Mouse (Mus musculus) heart, embryonic 12.5 days (tissue): ENCODE measurements around the gene Ubash3b. TPM values are rescaled to one million over a fixed set of nuclear protein-coding genes. Genes with fewer than 3 reads are reported as not detected.

Experiments
- ATAC-seq: fragments of 200-750 bp; cut with Nextera tagmentation; 2 replicates; pipeline ENCODE4 v1.8.0; 2017; ENCODE audit warnings: moderate TSS enrichment, moderate library complexity; ENCODE audit not compliant: insufficient number of reproducible peaks, low FRiP score
- H3K27ac ChIP-seq: fragments of 300-500 bp; sonication (generic); 2 replicates; pipeline ENCODE4 v1.5.1; 2016; ENCODE audit warnings: mild to moderate bottlenecking, moderate library complexity; ENCODE audit not compliant: poor library complexity, severe bottlenecking
- H3K27me3 ChIP-seq: fragments of 300-500 bp; sonication (generic); replicated peaks from 2 replicates; pipeline ENCODE4 v1.6.1; 2016; ENCODE audit warnings: mild to moderate bottlenecking, moderate library complexity
- H3K36me3 ChIP-seq: fragments of 300-500 bp; sonication (generic); 2 replicates; pipeline ENCODE4 v1.6.1; 2016; ENCODE audit warnings: mild to moderate bottlenecking, moderate library complexity
- H3K4me1 ChIP-seq: fragments of 300-500 bp; sonication (generic); replicated peaks from 2 replicates; pipeline ENCODE4 v1.6.1; 2016; ENCODE audit warnings: mild to moderate bottlenecking
- H3K4me2 ChIP-seq: fragments of 300-500 bp; sonication (generic); 2 replicates; pipeline ENCODE4 v1.6.1; 2016; ENCODE audit warnings: mild to moderate bottlenecking, moderate library complexity
- H3K4me3 ChIP-seq: fragments of 300-500 bp; sonication (generic); 2 replicates; pipeline ENCODE4 v1.5.1; 2016; ENCODE audit warnings: mild to moderate bottlenecking
- H3K9ac ChIP-seq: fragments of 300-500 bp; sonication (generic); 2 replicates; pipeline ENCODE4 v1.6.1; 2016; ENCODE audit warnings: mild to moderate bottlenecking, moderate library complexity
- H3K9me3 ChIP-seq: fragments of 300-500 bp; sonication (generic); replicated peaks from 2 replicates; pipeline ENCODE4 v1.6.1; 2016; ENCODE audit warnings: mild to moderate bottlenecking, moderate library complexity
- WGBS: fragments of 180-500 bp; shearing (Covaris S2); methylation state at CpG from one replicate; pipeline ENCODE4 v1.1.7; 2016; 5-methylcytosine and 5-hydroxymethylcytosine counted together
- polyA plus RNA-seq: library from polyadenylated mRNA; unstranded; fragments of >200 nt; fragmentation: Nextera tagmentation; extraction: Ambion mirVana; gene quantifications from 2 replicates; pipeline ENCODE4 v1.2.1, GENCODE M21; 2016

The Ubash3b gene
- polyA plus RNA-seq, 1 experiment from 2014 or later, result 13.3 TPM

- Histone ChIP-seq H3K27ac (no peak overlapping the region), H3K36me3 (no peaks in the 10 kb centered on the region), H3K4me1 (peaks cover 37% of the 10 kb centered on the region), H3K9ac (no peak overlapping the region), H3K27me3 (no peaks in the 10 kb centered on the region), H3K9me3 (no peaks in the 10 kb centered on the region), H3K4me2 (no peak overlapping the region), H3K4me3 (no peak overlapping the region)
- WGBS, result 64% methylated on average over 4 of the region's 4 CpGs
- ATAC-seq, result no peak
Measured at GRCm38 (mm10) chr9:41134907-41135306, 26.6 kb downstream of the Ubash3b start.

DNA sequence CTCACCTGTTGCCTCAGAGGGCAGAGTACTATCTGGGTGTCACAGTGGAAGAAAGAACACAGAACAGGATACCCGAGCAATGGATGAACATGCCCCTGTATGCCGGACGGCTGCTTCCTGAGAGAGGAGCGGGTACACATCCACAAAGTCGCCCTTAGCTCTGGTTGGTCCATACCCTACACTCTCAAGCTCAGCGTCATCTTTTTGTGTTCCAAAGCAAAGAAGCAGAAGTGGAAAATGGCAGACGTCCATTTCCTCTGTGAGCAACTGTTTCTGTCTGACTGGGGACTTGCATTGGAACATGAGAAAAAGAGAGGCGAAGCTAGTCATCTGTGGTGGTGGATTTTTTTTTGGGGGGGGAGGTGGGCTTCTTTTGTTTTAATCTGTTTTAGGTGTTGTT lies 30.9 kb downstream of the Ubash3b start:
- WGBS, result 79% methylated on average over 8 of the region's 8 CpGs
- ATAC-seq, result no peak
- Histone ChIP-seq H3K27me3 (no peaks in the 10 kb centered on the region), H3K36me3 (no peaks in the 10 kb centered on the region), H3K9ac (no peak overlapping the region), H3K4me1 (peaks cover 12% of the 10 kb centered on the region), H3K9me3 (no peaks in the 10 kb centered on the region), H3K27ac (no peak overlapping the region), H3K4me3 (no peak overlapping the region), H3K4me2 (no peak overlapping the region)

DNA sequence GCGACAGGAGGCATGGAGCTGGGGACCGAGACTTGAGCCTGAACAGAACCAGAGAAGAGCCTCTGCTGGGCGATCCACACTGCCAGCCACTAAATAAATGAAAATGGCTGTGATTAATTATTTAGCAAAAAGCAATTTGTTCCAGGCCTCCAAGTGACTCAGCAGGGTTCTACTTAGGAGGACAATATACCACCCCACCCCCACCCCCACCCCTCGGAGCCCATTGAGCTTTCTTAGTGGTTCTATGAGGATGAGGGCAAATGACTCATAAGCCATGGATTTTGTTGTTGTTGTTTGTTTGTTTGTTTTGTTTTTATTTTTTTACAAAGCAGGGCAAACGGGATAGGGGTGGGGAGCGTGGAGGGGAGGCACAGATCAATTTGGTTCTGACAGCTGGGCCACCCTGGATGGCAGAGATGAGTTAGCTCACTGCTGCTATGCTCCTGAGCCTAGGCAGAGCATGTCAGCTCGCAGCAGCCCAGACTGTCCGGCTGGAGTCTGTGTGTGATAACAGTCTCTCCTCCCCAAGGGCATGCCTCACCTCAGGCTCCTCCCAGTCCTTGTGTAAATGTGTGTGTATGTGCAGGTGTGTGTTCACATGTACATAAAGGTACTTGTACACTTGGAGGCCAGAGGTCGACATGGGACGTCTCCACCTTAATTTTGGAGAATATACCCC lies 31.6 kb downstream of the Ubash3b start:
- ATAC-seq, result 0 out of 2 replicates have a peak, but pooled peaks have one; percentile 51
- Histone ChIP-seq H3K36me3 (no peaks in the 10 kb centered on the region), H3K27me3 (no peaks in the 10 kb centered on the region), H3K4me3 (no peak overlapping the region), H3K9ac (no peak overlapping the region), H3K4me2 (no peak overlapping the region), H3K27ac (no peak overlapping the region), H3K9me3 (no peaks in the 10 kb centered on the region), H3K4me1 (peaks cover 12% of the 10 kb centered on the region)
- WGBS, result 59% methylated on average over 10 of the region's 10 CpGs

DNA sequence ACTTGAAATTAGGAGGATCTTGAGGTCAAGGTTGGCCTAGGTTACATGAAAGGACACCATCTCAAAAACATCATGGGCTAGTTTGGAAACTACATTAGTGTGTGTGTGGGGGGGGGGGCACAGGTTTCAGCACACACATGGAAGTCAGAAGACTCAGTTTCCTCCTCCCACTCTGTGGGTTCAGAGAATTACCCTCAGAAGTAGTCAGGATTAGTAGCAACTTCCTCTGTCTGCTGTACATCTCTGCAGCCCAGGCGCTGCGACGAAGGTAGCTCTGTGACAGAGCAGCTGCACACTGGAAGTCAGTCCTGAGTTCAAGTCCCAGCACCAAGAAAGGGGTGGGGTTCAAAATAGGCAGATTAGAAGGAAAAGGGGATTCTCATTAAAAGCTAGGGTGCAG lies 32.2 kb downstream of the Ubash3b start:
- Histone ChIP-seq H3K4me2 (no peak overlapping the region), H3K9ac (no peak overlapping the region), H3K36me3 (no peaks in the 10 kb centered on the region), H3K9me3 (no peaks in the 10 kb centered on the region), H3K27me3 (no peaks in the 10 kb centered on the region), H3K4me3 (no peak overlapping the region), H3K4me1 (peaks cover 12% of the 10 kb centered on the region), H3K27ac (no peak overlapping the region)
- no peak for ATAC-seq
- WGBS, result 86% methylated on average over 3 of the region's 3 CpGs

DNA sequence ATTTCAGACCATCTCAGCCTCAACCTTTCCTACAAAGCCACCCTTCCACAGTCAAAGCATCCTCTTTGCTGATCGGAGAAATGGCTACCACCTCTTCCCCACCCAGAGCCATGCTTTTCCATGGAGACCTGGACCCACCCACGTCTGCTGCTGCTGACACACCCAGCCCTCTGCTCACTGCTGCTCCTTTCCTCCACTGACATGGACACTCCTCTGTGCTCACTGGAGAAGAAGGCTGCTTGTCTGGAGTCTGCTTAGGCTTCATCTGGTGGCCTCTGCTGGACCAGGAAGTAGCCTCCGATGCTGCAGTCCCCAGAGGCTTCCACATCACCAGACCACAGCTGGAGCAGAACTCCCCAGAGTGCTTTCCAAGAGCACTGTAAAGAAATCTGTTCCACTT lies 34.8 kb downstream of the Ubash3b start:
- 70% methylated on average over 3 of the region's 3 CpGs for WGBS
- no peaks in the 10 kb centered on the region for H3K36me3 ChIP-seq
- no peaks in the 10 kb centered on the region for H3K27me3 ChIP-seq
- H3K4me1 ChIP-seq, result peaks cover 27% of the 10 kb centered on the region
- H3K27ac ChIP-seq, result no peak overlapping the region
- ATAC-seq, result no peak
- H3K9ac ChIP-seq, result no peak overlapping the region
- no peak overlapping the region for H3K4me2 ChIP-seq
- H3K4me3 ChIP-seq, result no peak overlapping the region
- H3K9me3 ChIP-seq, result no peaks in the 10 kb centered on the region

- Histone ChIP-seq H3K4me2 (no peak overlapping the region), H3K4me3 (no peak overlapping the region), H3K27me3 (no peaks in the 10 kb centered on the region), H3K27ac (no peak overlapping the region), H3K9me3 (no peaks in the 10 kb centered on the region), H3K36me3 (no peaks in the 10 kb centered on the region), H3K9ac (no peak overlapping the region), H3K4me1 (peaks cover 38% of the 10 kb centered on the region)
- 94% methylated on average over 6 of the region's 6 CpGs for WGBS
- ATAC-seq, result no peak
Measured at GRCm38 (mm10) chr9:41124305-41124704, 37.2 kb downstream of the Ubash3b start.

DNA sequence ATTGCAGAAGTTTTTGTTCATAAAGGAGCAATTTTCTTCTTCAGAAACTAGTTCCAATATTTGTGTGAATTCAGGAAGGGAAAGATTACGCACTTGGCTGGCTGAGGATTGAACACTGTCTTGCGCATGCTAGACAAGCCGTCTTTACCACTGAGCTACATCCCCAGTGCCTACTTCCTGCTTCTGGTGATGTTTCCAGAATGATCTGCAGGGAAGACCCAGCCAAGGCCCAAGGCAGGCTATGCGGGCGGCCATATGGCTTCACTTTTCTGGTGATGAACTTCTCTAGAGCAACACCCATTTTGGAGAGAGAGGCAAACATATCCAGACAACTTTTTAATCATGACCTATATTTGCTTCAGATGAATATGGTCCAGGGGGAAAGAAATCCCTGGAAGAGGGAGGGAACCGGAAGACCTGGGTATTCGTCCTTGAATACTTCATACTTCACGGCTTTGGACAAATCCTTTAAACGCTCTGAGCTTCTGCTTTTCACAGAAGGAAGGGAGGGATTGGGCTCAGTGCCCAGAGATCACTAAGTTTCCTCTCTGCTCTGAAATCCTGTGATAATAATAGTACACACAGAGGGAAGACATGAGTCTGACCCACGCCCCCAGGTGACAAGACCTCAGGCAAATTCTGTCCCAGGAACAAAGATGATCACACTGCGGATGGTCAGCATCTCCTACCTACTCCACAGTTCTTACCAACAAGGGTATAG lies 38.9 kb downstream of the Ubash3b start:
- no peak overlapping the region for H3K4me3 ChIP-seq
- no peaks in the 10 kb centered on the region for H3K36me3 ChIP-seq
- peaks cover 51% of the 10 kb centered on the region for H3K4me1 ChIP-seq
- no peaks in the 10 kb centered on the region for H3K9me3 ChIP-seq
- 0 out of 2 replicates have a peak overlapping the region, but pooled peaks have one; percentile 36 for H3K27ac ChIP-seq
- no peaks in the 10 kb centered on the region for H3K27me3 ChIP-seq
- WGBS, result 63% methylated on average over 11 of the region's 11 CpGs
- H3K4me2 ChIP-seq, result no peak overlapping the region
- no peak overlapping the region for H3K9ac ChIP-seq
- ATAC-seq, result no peak

DNA sequence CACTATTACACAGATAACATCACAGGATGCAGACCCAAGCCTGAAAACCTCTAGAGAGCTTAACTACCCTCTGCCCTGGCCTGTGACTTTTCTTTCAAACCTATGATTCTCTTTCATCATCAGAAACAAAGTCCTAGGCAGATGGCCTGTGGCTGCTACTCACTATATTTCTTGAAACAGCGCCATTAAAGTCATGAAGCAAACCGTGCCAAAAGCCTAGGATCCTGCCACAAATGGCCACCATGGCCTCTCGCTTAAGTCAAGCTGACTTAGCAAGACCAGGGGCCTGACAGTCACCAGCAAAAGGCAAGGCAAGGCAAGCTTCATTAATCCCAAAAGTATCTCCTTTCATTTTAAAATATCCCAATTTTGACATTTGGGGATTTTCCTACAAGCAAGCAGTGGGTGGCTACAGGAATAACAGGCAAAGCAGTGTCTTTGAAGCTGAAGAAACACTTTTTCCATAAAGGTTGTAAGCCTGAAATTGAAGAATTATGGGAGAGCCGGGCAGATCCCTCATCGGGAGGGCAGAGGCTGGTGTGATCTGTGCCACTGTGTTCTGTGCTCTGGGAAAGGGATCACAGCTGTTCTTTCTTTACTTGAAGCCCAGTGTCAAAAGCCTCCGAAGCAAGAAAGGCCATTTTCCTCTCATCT lies 39.7 kb downstream of the Ubash3b start:
- no peaks in the 10 kb centered on the region for H3K36me3 ChIP-seq
- ATAC-seq, result no peak
- 86% methylated on average over 6 of the region's 6 CpGs for WGBS
- no peak overlapping the region for H3K4me3 ChIP-seq
- H3K27me3 ChIP-seq, result no peaks in the 10 kb centered on the region
- H3K27ac ChIP-seq, result no peak overlapping the region
- H3K4me2 ChIP-seq, result no peak overlapping the region
- H3K9ac ChIP-seq, result no peak overlapping the region
- H3K9me3 ChIP-seq, result no peaks in the 10 kb centered on the region
- peaks cover 55% of the 10 kb centered on the region for H3K4me1 ChIP-seq

DNA sequence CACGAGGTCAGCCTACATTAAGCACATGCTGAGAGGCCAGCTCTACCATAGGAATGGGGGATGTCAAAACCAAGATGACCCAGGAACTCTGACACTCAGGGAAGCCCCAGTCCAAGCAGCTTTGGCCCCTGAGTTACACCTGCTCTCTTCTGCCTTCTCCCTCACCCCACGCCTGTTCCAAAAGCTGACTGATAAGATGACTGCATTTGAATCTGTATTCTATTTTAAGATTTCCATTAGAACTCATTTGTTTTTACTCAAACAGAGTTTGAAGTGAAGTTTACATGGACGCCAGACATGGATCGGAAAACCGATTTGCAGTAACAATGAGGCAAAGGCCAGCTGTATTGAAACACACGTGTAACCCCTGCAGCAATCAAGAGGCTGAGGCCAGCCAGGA lies 41.5 kb downstream of the Ubash3b start:
- Histone ChIP-seq H3K27ac (no peak overlapping the region), H3K9ac (no peak overlapping the region), H3K4me1 (peaks cover 55% of the 10 kb centered on the region), H3K4me2 (no peak overlapping the region), H3K27me3 (no peaks in the 10 kb centered on the region), H3K36me3 (no peaks in the 10 kb centered on the region), H3K9me3 (no peaks in the 10 kb centered on the region), H3K4me3 (no peak overlapping the region)
- 59% methylated on average over 6 of the region's 6 CpGs for WGBS
- no peak for ATAC-seq

DNA sequence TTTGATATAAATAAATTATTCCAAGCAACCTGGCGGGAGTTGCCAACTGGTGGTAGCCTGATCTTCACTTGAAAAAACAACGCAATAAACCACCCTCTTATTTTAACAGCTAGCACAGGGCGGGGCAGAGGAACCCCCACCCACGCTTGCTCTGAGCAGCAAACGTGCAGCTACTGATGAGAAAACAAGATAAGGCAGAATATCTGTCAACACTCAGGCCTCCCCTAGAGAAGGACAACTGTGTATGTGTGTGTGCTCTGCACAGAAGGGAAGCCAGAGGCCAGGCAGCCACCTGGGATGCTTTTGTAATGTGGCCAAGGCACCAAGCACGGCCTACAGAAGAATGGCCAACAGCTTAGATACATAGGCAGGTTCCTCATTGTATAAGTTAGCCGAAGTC lies 43.4 kb downstream of the Ubash3b start:
- no peaks in the 10 kb centered on the region for H3K36me3 ChIP-seq
- H3K9ac ChIP-seq, result no peak overlapping the region
- WGBS, result 29% methylated on average over 7 of the region's 7 CpGs
- no peak overlapping the region for H3K4me2 ChIP-seq
- H3K4me1 ChIP-seq, result peaks cover 57% of the 10 kb centered on the region
- H3K27ac ChIP-seq, result no peak overlapping the region
- no peaks in the 10 kb centered on the region for H3K27me3 ChIP-seq
- H3K4me3 ChIP-seq, result no peak overlapping the region
- H3K9me3 ChIP-seq, result no peaks in the 10 kb centered on the region
- peak; percentile 53 for ATAC-seq

DNA sequence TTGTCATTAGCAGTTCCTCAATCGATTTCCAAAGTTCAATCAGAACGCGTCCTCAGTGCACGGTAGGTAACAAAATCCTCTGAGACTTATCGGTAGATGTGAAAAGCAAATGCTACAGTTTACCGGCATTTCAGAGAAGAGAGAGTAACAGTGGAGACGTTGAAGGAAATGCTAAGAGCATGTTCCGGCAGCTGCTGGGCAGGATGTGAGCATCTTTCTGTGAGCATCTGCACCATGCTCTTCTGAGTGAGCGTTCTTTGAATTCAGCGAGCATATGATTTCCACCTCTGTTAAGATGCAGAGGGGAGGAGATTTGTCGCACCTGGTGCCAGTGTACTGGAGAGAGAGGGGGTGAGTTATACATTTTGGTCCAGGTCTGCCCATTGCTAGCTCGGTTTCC lies 45.4 kb downstream of the Ubash3b start:
- Histone ChIP-seq H3K4me2 (no peak overlapping the region), H3K9me3 (no peaks in the 10 kb centered on the region), H3K4me3 (no peak overlapping the region), H3K9ac (no peak overlapping the region), H3K36me3 (no peaks in the 10 kb centered on the region), H3K27me3 (no peaks in the 10 kb centered on the region), H3K27ac (no peak overlapping the region), H3K4me1 (peaks cover 39% of the 10 kb centered on the region)
- ATAC-seq, result no peak
- 85% methylated on average over 12 of the region's 12 CpGs for WGBS
